Mouse (Mus musculus) heart, embryonic 12.5 days (tissue): Measurements from ENCODE around the gene Eif2a. TPM values are rescaled to one million over a fixed set of nuclear protein-coding genes. Genes with fewer than 3 reads are reported as not detected.

Experiments
- ATAC-seq: fragments of 200-750 bp; cut with Nextera tagmentation; 2 replicates; pipeline ENCODE4 v1.8.0; 2017; ENCODE audit warnings: moderate TSS enrichment, moderate library complexity; ENCODE audit not compliant: insufficient number of reproducible peaks, low FRiP score
- H3K27ac ChIP-seq: fragments of 300-500 bp; sonication (generic); 2 replicates; pipeline ENCODE4 v1.5.1; 2016; ENCODE audit warnings: mild to moderate bottlenecking, moderate library complexity; ENCODE audit not compliant: poor library complexity, severe bottlenecking
- H3K27me3 ChIP-seq: fragments of 300-500 bp; sonication (generic); replicated peaks from 2 replicates; pipeline ENCODE4 v1.6.1; 2016; ENCODE audit warnings: mild to moderate bottlenecking, moderate library complexity
- H3K36me3 ChIP-seq: fragments of 300-500 bp; sonication (generic); 2 replicates; pipeline ENCODE4 v1.6.1; 2016; ENCODE audit warnings: mild to moderate bottlenecking, moderate library complexity
- H3K4me1 ChIP-seq: fragments of 300-500 bp; sonication (generic); replicated peaks from 2 replicates; pipeline ENCODE4 v1.6.1; 2016; ENCODE audit warnings: mild to moderate bottlenecking
- H3K4me2 ChIP-seq: fragments of 300-500 bp; sonication (generic); 2 replicates; pipeline ENCODE4 v1.6.1; 2016; ENCODE audit warnings: mild to moderate bottlenecking, moderate library complexity
- H3K4me3 ChIP-seq: fragments of 300-500 bp; sonication (generic); 2 replicates; pipeline ENCODE4 v1.5.1; 2016; ENCODE audit warnings: mild to moderate bottlenecking
- H3K9ac ChIP-seq: fragments of 300-500 bp; sonication (generic); 2 replicates; pipeline ENCODE4 v1.6.1; 2016; ENCODE audit warnings: mild to moderate bottlenecking, moderate library complexity
- H3K9me3 ChIP-seq: fragments of 300-500 bp; sonication (generic); replicated peaks from 2 replicates; pipeline ENCODE4 v1.6.1; 2016; ENCODE audit warnings: mild to moderate bottlenecking, moderate library complexity
- WGBS: fragments of 180-500 bp; shearing (Covaris S2); methylation state at CpG from one replicate; pipeline ENCODE4 v1.1.7; 2016; 5-methylcytosine and 5-hydroxymethylcytosine counted together
- polyA plus RNA-seq: library from polyadenylated mRNA; unstranded; fragments of >200 nt; fragmentation: Nextera tagmentation; extraction: Ambion mirVana; gene quantifications from 2 replicates; pipeline ENCODE4 v1.2.1, GENCODE M21; 2016

Gene Eif2a
- polyA plus RNA-seq, result 36.5 and 36.9 TPM in 2 replicates

DNA sequence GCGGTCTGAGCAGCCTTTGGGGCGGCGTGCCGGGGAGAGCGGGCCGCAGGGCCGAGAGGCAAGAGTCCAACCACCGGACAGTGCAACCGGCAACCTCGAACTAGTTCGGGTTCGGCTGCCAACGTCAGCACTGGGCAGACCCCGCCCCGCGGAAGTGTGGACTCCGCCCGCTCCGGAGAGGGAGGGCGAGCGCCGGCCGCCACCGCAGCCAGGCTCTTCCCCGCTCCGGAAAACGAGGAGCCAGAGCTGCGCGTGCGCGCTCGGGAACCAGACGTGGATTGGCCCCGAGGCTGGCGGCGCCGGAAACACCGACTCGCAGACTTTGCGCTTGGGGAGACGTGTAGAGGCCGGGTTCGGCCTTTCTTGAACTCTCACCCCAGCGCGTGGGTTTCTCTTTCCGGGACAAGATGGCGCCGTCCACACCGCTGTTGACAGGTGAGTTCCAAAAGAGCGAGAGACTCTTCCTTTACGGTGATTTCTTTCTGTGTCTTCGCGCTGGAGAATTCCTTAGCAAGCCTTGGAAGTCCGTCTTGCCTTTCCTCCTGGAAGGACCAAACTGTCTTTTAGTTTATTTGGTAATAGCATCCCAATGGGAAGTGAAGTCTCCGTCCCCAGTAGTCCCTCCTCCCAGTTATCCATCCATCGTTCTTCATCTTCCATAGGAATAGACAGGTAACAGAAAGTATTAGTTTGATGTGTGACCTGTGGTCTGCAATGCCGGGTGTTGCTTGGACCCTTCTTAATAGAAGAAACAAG is at the start of gene Eif2a, which contains the start of gene Serp1:
TSS of gene Eif2a (plus strand) at position 170 of the 756 bp plus-strand sequence.
TSS of gene Serp1 (minus strand) at position 241 of the 756 bp plus-strand sequence.
- H3K4me2 ChIP-seq, result peak within 1 kb of the TSS; percentile 72
- H3K9ac ChIP-seq, result peak within 1 kb of the TSS; percentile 98
- peak within 1 kb of the TSS; percentile 98 for H3K4me3 ChIP-seq
- H3K36me3 ChIP-seq, result peaks cover 22% of the 10 kb centered on the region
- peaks cover 5% of the 10 kb centered on the region for H3K4me1 ChIP-seq
- WGBS, result under 1% methylated on average over 56 of the region's 57 CpGs
- peak; percentile 99 for ATAC-seq
- peak within 1 kb of the TSS; percentile 94 for H3K27ac ChIP-seq
- no peaks in the 10 kb centered on the region for H3K9me3 ChIP-seq
- H3K27me3 ChIP-seq, result no peaks in the 10 kb centered on the region

DNA sequence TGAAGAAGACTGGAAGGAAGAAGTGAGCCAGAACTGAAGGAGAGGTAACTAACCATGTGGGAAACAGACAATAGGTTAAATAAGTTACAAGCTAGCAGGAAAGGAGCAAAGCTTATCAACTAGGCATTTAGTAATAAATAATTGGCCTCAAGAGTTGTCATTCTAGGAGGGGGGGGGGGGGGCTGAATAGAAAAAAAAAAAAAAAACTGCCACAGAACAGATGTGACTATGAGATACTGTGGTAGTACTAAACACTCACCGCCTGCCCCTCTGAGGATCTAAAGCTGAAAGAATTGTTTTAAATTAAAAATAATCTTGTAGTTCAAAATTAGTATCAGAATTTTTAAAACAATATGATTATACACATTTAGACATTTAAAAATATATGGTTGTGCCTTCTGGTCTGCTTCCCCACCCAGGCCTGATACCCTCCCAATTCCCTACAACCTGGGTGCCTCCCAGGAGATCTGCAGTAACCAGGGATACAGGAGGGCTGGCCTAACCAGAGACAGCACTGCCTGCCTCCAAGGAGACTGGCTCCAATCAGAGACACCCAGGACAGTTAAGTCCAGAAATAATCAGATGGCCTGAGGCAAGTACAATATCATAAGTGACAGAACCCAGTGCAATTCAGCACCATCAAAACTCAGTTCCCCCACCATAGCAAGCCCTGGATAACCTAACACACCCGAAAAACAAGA is 46.7 kb upstream of the Eif2a start:
- Histone ChIP-seq H3K4me3 (no peak overlapping the region), H3K27me3 (no peaks in the 10 kb centered on the region), H3K36me3 (no peaks in the 10 kb centered on the region), H3K27ac (no peak overlapping the region), H3K9me3 (no peaks in the 10 kb centered on the region), H3K9ac (no peak overlapping the region), H3K4me1 (0 out of 2 replicates have a peak, but pooled peaks cover 3% of the 10 kb centered on the region), H3K4me2 (no peak overlapping the region)
- WGBS, result 77% methylated on average over 2 of the region's 2 CpGs
- no peak for ATAC-seq

DNA sequence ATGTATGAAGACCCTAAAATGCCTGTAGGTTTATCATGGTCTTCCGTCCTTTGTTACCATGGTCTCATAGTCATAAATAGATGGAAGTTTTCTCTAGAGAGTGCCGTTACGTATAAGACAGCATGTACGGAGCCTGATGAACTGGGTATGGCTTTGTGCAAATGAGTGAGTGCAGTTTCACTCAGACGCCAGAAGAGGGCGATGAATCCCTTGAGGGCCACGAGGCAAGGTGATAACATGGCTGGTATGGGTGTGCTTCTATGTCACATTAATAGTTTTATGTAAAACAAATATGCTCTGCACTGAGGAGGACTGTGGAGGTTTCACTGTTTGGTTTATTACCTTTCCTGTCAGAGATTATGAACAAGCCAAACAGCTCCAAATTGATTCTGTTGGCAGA is 39.7 kb upstream of the Eif2a start:
- Histone ChIP-seq H3K27me3 (no peaks in the 10 kb centered on the region), H3K9ac (no peak overlapping the region), H3K4me1 (0 out of 2 replicates have a peak, but pooled peaks cover 3% of the 10 kb centered on the region), H3K4me2 (no peak overlapping the region), H3K27ac (no peak overlapping the region), H3K9me3 (no peaks in the 10 kb centered on the region), H3K4me3 (no peak overlapping the region), H3K36me3 (no peaks in the 10 kb centered on the region)
- ATAC-seq, result no peak
- 66% methylated on average over 7 of the region's 7 CpGs for WGBS

DNA sequence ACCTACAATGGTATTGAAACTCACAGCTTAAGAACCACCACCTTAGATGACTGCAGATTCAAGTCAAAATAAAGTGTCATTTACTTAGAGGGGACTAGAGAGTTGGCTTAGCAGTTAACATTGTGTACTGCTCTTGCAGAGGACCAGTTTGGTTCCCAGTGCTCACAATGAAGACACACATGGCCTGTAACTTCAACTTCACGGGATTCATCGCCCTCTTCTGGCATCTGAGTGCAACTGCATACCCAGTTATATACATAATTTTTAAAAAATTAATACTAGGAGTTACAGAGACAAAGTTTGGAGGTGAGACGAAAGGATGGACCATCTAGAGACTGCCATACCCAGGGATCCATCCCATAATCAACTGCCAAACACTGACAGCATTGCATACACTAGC is 38.5 kb upstream of the Eif2a start:
- ATAC-seq, result no peak
- no peaks in the 10 kb centered on the region for H3K36me3 ChIP-seq
- H3K9ac ChIP-seq, result no peak overlapping the region
- no peaks in the 10 kb centered on the region for H3K27me3 ChIP-seq
- no peak overlapping the region for H3K4me3 ChIP-seq
- H3K4me1 ChIP-seq, result no peaks in the 10 kb centered on the region
- no peak overlapping the region for H3K27ac ChIP-seq
- H3K4me2 ChIP-seq, result no peak overlapping the region
- H3K9me3 ChIP-seq, result no peaks in the 10 kb centered on the region
- 64% methylated on average over 3 of the region's 3 CpGs for WGBS

DNA sequence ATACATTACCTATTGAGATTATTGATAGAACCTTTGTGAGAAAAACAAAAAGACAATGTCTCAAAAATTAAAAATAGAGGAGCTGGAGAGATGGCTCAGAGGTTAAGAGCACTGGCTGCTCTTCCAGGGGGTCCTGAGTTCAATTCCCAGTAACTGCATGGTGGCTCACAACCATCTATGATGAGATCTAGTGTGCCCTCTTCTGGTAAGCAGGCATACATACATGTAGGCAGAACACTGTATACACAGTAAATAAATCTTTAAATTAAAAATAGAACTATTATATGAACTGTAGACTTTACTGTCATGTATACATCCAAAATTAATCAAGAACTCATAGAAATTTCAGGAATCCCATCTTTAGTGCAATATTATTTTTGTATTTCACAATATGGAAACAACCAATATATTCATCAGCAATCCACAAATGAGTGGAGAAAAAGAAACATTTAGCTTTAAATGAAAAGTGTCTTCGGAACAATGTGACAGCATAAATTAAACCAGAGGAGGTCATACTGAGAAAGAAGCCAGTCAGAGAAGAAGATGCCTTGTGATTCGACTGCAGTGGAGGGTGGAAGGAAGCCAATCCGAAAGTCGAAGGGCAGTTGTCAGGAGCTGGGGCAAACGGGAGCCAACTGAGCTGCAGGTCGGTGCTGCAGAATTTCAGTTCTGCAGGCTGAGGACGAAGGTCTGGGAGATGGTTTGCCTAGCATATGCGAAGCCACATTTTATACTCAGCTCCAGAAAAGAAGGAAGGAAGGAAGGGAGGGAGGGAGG is 37.4 kb upstream of the Eif2a start:
- H3K4me3 ChIP-seq, result no peak overlapping the region

DNA sequence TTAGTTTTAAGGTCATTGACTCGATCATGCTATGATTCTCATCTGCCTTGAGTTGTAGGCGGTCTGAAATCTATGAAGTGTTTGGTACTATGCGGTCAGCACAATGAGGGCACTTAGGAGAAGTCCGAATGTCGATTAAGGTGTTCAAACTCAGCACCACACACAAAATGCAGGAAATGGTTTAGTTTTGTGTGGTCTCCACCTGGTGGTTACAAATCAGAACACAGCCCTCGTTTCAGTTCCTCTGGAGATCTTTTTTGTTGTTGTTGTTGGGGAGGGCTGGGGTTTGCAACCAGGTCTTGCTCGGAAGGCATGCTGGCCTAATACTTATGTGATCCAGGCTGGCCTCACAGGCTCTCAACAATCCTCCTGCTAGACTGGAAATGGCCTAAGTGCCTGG is 34.8 kb upstream of the Eif2a start:
- WGBS, result 65% methylated on average over 7 of the region's 7 CpGs

More for the DNA sequence above, 37.4 kb upstream of the Eif2a start:
- Histone ChIP-seq H3K36me3 (no peaks in the 10 kb centered on the region), H3K27ac (no peak overlapping the region), H3K4me2 (no peak overlapping the region), H3K4me1 (no peaks in the 10 kb centered on the region), H3K27me3 (no peaks in the 10 kb centered on the region), H3K9me3 (no peaks in the 10 kb centered on the region), H3K9ac (no peak overlapping the region)
- 78% methylated on average over 8 of the region's 8 CpGs for WGBS
- ATAC-seq, result no peak

DNA sequence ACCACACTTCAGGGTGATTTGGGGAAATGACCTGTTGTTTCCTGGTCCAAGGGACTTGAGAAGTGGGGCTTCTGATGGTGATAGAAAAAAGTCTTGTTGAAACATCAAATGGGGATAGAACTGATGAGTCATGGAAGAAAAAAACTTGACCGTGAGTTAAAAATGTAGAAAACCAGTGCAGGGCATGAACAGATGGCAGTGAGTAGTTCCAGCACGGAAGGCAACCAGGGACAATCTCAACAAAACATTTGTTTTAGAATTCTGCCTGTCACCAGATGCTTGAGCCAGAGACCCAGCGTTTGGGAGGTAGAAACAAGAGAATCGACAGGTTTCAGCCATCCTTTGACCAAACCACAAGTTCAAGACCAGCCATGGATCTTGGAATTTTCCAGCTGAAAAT is 32.0 kb upstream of the Eif2a start:
- Histone ChIP-seq H3K36me3 (no peaks in the 10 kb centered on the region), H3K4me1 (no peaks in the 10 kb centered on the region), H3K27ac (no peak overlapping the region), H3K4me3 (no peak overlapping the region), H3K27me3 (no peaks in the 10 kb centered on the region), H3K9me3 (no peaks in the 10 kb centered on the region), H3K9ac (no peak overlapping the region), H3K4me2 (no peak overlapping the region)
- ATAC-seq, result no peak
- WGBS, result 69% methylated on average over 4 of the region's 4 CpGs

More for the DNA sequence above, 34.8 kb upstream of the Eif2a start:
- no peak overlapping the region for H3K27ac ChIP-seq
- no peak for ATAC-seq
- H3K4me3 ChIP-seq, result no peak overlapping the region
- no peak overlapping the region for H3K9ac ChIP-seq
- H3K27me3 ChIP-seq, result no peaks in the 10 kb centered on the region
- H3K4me1 ChIP-seq, result no peaks in the 10 kb centered on the region
- no peaks in the 10 kb centered on the region for H3K36me3 ChIP-seq
- H3K4me2 ChIP-seq, result no peak overlapping the region
- no peaks in the 10 kb centered on the region for H3K9me3 ChIP-seq

DNA sequence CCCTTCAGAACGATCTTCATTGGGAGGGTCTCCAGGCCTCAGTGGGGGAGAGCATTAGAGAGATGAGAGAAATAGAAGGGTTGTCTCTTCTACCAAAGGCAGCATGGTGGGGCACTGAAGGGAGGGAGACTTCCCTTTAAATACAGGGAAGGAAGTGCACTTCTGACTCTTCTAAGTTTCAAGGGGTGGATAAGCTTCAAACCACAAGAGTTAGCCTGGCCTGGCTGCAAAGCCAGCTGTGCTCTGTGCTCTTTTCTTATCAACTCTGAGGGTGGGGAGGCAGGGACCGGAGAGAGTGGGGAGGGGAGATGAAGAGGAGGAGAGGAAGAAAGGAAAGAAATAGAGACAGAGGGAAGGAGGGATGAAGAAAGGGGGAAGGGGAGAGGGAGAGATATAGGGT is 23.7 kb upstream of the Eif2a start:
- Histone ChIP-seq H3K4me2 (no peak overlapping the region), H3K27ac (no peak overlapping the region), H3K36me3 (no peaks in the 10 kb centered on the region), H3K4me3 (no peak overlapping the region), H3K9ac (no peak overlapping the region), H3K27me3 (no peaks in the 10 kb centered on the region), H3K9me3 (no peaks in the 10 kb centered on the region), H3K4me1 (no peaks in the 10 kb centered on the region)
- WGBS, result 30% methylated on average over 2 of the region's 2 CpGs
- ATAC-seq, result no peak

DNA sequence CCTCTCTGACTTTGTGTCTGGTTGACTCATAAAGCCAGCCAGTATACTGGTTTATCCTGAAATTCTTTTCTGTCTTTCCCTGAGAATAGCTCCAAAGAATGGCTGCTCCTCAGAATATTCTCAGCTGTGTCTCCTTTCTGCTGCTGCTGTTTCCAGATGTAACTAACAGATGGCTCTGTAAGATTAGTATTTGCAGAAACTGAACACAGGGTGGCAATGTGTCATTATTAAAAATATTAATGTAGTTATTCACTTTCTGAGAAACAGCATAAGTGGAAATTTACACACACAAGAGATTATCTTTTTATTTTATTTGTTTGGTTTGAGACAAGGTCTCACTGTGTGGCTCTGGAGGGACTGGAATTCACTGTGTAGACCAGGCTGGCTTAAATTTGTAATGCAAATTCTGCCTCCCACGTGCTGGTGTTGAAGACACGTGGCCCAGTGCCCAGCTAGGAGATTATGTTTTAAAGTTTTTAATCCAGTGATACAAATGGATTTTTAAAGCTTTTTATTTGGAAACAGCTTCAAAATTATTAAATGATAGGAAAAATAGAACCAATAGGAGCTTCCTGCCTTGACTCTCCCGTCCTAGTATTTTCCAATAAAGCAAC is 21.8 kb upstream of the Eif2a start:
- ATAC-seq, result no peak
- no peaks in the 10 kb centered on the region for H3K9me3 ChIP-seq
- H3K4me3 ChIP-seq, result no peak overlapping the region
- 66% methylated on average over 3 of the region's 3 CpGs for WGBS
- H3K4me2 ChIP-seq, result no peak overlapping the region
- 0 out of 2 replicates have a peak, but pooled peaks cover 2% of the 10 kb centered on the region for H3K4me1 ChIP-seq
- no peak overlapping the region for H3K27ac ChIP-seq
- H3K9ac ChIP-seq, result no peak overlapping the region
- no peaks in the 10 kb centered on the region for H3K36me3 ChIP-seq
- H3K27me3 ChIP-seq, result no peaks in the 10 kb centered on the region

DNA sequence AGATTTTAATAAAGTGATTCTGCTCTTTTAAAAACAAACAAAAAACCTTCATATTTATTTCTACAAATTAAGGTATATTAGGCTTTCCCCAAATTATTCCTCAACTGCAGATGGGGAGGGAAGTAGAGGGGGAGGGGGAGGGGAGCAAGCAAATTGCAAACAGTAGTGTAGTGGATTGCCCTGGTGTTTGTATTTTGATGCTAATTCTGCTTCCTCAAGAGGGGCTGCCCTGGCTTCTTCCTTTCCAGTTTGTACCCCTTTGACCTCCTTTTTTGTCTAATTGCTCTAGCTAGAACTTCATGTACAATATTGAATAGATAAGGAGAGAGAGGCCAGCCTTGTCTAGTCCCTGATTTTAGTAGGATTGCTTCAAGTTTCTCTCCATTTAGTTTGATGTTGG is 20.9 kb upstream of the Eif2a start:
- Histone ChIP-seq H3K9me3 (no peaks in the 10 kb centered on the region), H3K36me3 (no peaks in the 10 kb centered on the region), H3K4me3 (no peak overlapping the region), H3K4me1 (0 out of 2 replicates have a peak, but pooled peaks cover 2% of the 10 kb centered on the region), H3K9ac (no peak overlapping the region), H3K27ac (no peak overlapping the region), H3K4me2 (no peak overlapping the region), H3K27me3 (no peaks in the 10 kb centered on the region)
- no peak for ATAC-seq
